ENCODE assay signal across 7 mouse cellular contexts in the genomic region with DNA sequence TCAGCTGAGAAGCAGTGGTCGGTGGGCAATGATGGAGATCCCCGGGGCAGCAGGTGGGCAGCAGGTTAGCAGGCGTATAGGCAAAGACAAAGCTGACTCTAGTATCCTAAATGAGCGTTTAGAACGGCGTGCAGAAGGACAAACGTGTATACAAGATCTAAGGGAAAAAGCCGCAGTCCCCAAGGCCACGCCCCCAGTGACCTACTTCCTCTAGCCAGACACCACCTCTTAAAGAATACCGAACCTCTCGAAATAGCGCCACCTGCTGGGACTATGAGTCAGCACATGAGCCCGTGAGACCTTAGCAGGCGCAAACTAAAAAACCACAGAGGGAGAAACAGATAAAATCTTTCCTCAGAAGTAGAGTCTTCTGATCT. TPM values are rescaled to one million over a fixed set of nuclear protein-coding genes. Genes with fewer than 3 reads are reported as not detected.
DNase-seq lines count a peak whose midpoint lies in the region; ATAC-seq lines count a peak whose summit lies in the region.

No protein-coding gene starts in this region.

- no peaks in the 10 kb centered on the region for H3K9me3 ChIP-seq in limb, embryonic 10.5 days (replicated peaks)
- no peaks in the 10 kb centered on the region for H3K9me3 ChIP-seq in midbrain, embryonic 13.5 days

- H3K36me3 ChIP-seq in limb, embryonic 10.5 days: no peaks in the 10 kb centered on the region
- no peaks in the 10 kb centered on the region for H3K36me3 ChIP-seq in midbrain, embryonic 13.5 days

- WGBS in limb, embryonic 10.5 days: under 1% methylated on average over 14 of the region's 14 CpGs
- under 1% methylated on average over 14 of the region's 14 CpGs for WGBS in midbrain, embryonic 13.5 days

- H3K27me3 ChIP-seq in limb, embryonic 10.5 days (ENCODE audit: low read depth, poor library complexity, severe bottlenecking): 0 out of 2 replicates have a peak, but pooled peaks cover 7% of the 10 kb centered on the region
- H3K27me3 ChIP-seq in midbrain, embryonic 13.5 days: peaks cover 22% of the 10 kb centered on the region

- peak overlapping the region; percentile 68 for H3K4me3 ChIP-seq in limb, embryonic 10.5 days
- peak overlapping the region; percentile 61 for H3K4me3 ChIP-seq in midbrain, embryonic 13.5 days (replicated peaks)

- H3K4me1 ChIP-seq in limb, embryonic 10.5 days: peaks cover 20% of the 10 kb centered on the region
- H3K4me1 ChIP-seq in midbrain, embryonic 13.5 days (replicated peaks): peaks cover 12% of the 10 kb centered on the region

- peak overlapping the region; percentile 71 for H3K9ac ChIP-seq in midbrain, embryonic 13.5 days (replicated peaks)

- H3K4me2 ChIP-seq in midbrain, embryonic 13.5 days (replicated peaks): peak overlapping the region; percentile 98

- peak; percentile 87 for DNase-seq in adrenal gland, adult 8-10 months
- peak; percentile 85 for DNase-seq in embryo, embryonic 9.5 days (ENCODE audit: extremely low spot score)
- peak; percentile 89 for DNase-seq in kidney, adult 11 months
- DNase-seq in limb, embryonic 10.5 days (ENCODE audit: low spot score): peak; percentile 92
- peak; percentile 51 for DNase-seq in spleen, adult 12 weeks (ENCODE audit: low spot score)

- ATAC-seq in granulocyte monocyte progenitor cell, adult 5-6 weeks (replicated peaks; ENCODE audit: poor library complexity, severe bottlenecking): peak; percentile 82
- peak; percentile 77 for ATAC-seq in midbrain, embryonic 13.5 days

- peak overlapping the region; percentile 72 for H3K27ac ChIP-seq in limb, embryonic 10.5 days
- peak overlapping the region; percentile 69 for H3K27ac ChIP-seq in midbrain, embryonic 13.5 days

RNA-seq across cellular contexts. Expression of a gene that starts 0.9 kb away (rescaled TPM):
- total RNA-seq in adrenal gland, adult 8-10 months (2022): 1 to 10 TPM in 2 of 4 experiments, under 1 TPM in 2; 0.52 to 1.6 (median 0.99) TPM
- not detected in 2 replicates for total RNA-seq in granulocyte monocyte progenitor cell, adult 5-6 weeks (2014; fragmentation: Nextera tagmentation)
- total RNA-seq in granulocyte monocyte progenitor cell, adult 5-6 weeks (2017): not detected in 2 replicates
- 0.13 and 0.38 TPM in 2 replicates for polyA plus RNA-seq in limb, embryonic 10.5 days (2016; fragmentation: Nextera tagmentation; extraction: Ambion mirVana)
- polyA plus RNA-seq in midbrain, embryonic 13.5 days (2015; fragmentation: Nextera tagmentation; extraction: Ambion mirVana): 1.1 and 1.6 TPM in 2 replicates

Comparison
In these comparisons a context has a peak if more than half of its experiments do, and no peak if none do; other contexts are left out.
1. Peak in every context shown above with its lines: DNase-seq, ATAC-seq, H3K4me3 ChIP-seq and H3K27ac ChIP-seq.